Mouse (Mus musculus) hindbrain, embryonic 12.5 days (tissue): ENCODE measurements at regions not wholly inside any gene's neighbourhood (a gene's known extent, or its start where the extent isn't known, plus 50 kb on each side); places are given as distances from the start of the nearest gene placed in this dataset. TPM values are rescaled to one million over a fixed set of nuclear protein-coding genes. Genes with fewer than 3 reads are reported as not detected.

Experiments
- microRNA counts: library from miRNA; unstranded; fragments of <30 nt; microRNA quantifications from one replicate; lab custom pipeline; 2017
- microRNA-seq: library from miRNA; unstranded; fragments of <30 nt; microRNA quantifications from one replicate; pipeline ENCODE4, GENCODE M21; 2017

MicroRNA genes in the stretch of these regions (microRNA counts, 519-probe panel; counts per million panel counts)
- microRNA mmu-miR-1193 (lab: Ali Mortazavi, UCI) (3,759 counts per million, percentile 78 among the panel's probes with 10 or more counts), microRNA mmu-miR-1197 (lab: Ali Mortazavi, UCI) (470 counts per million, percentile 58 among the panel's probes with 10 or more counts), microRNA mmu-miR-134 (lab: Ali Mortazavi, UCI) (3,630 counts per million, percentile 76 among the panel's probes with 10 or more counts), microRNA mmu-miR-154 (lab: Ali Mortazavi, UCI) (3,814 counts per million, percentile 79 among the panel's probes with 10 or more counts), microRNA mmu-miR-299 (lab: Ali Mortazavi, UCI) (470 counts per million, percentile 58 among the panel's probes with 10 or more counts), microRNA mmu-miR-300 (lab: Ali Mortazavi, UCI) (4,588 counts per million, percentile 87 among the panel's probes with 10 or more counts), microRNA mmu-miR-3072 (lab: Ali Mortazavi, UCI) (470 counts per million, percentile 58 among the panel's probes with 10 or more counts), microRNA mmu-miR-323-3p (lab: Ali Mortazavi, UCI) (3,731 counts per million, percentile 78 among the panel's probes with 10 or more counts), microRNA mmu-miR-323-5p (lab: Ali Mortazavi, UCI) (470 counts per million, percentile 58 among the panel's probes with 10 or more counts), microRNA mmu-miR-329 (lab: Ali Mortazavi, UCI) (5,150 counts per million, percentile 93 among the panel's probes with 10 or more counts), microRNA mmu-miR-369-3p (lab: Ali Mortazavi, UCI) (4,938 counts per million, percentile 92 among the panel's probes with 10 or more counts), microRNA mmu-miR-369-5p (lab: Ali Mortazavi, UCI) (3,694 counts per million, percentile 77 among the panel's probes with 10 or more counts), microRNA mmu-miR-376a (lab: Ali Mortazavi, UCI) (4,376 counts per million, percentile 85 among the panel's probes with 10 or more counts), microRNA mmu-miR-376b (lab: Ali Mortazavi, UCI) (4,910 counts per million, percentile 91 among the panel's probes with 10 or more counts), microRNA mmu-miR-376c (lab: Ali Mortazavi, UCI) (4,726 counts per million, percentile 88 among the panel's probes with 10 or more counts), microRNA mmu-miR-377 (lab: Ali Mortazavi, UCI) (3,934 counts per million, percentile 80 among the panel's probes with 10 or more counts), microRNA mmu-miR-379 (lab: Ali Mortazavi, UCI) (2,174 counts per million, percentile 62 among the panel's probes with 10 or more counts), microRNA mmu-miR-380-3p (lab: Ali Mortazavi, UCI) (470 counts per million, percentile 58 among the panel's probes with 10 or more counts), microRNA mmu-miR-380-5p (lab: Ali Mortazavi, UCI) (470 counts per million, percentile 58 among the panel's probes with 10 or more counts), microRNA mmu-miR-381 (lab: Ali Mortazavi, UCI) (4,330 counts per million, percentile 84 among the panel's probes with 10 or more counts), microRNA mmu-miR-382 (lab: Ali Mortazavi, UCI) (5,297 counts per million, percentile 94 among the panel's probes with 10 or more counts), microRNA mmu-miR-409-3p (lab: Ali Mortazavi, UCI) (470 counts per million, percentile 58 among the panel's probes with 10 or more counts), microRNA mmu-miR-409-5p (lab: Ali Mortazavi, UCI) (2,874 counts per million, percentile 68 among the panel's probes with 10 or more counts), microRNA mmu-miR-410 (lab: Ali Mortazavi, UCI) (4,468 counts per million, percentile 86 among the panel's probes with 10 or more counts), microRNA mmu-miR-411 (lab: Ali Mortazavi, UCI) (3,482 counts per million, percentile 74 among the panel's probes with 10 or more counts), microRNA mmu-miR-412 (lab: Ali Mortazavi, UCI) (470 counts per million, percentile 58 among the panel's probes with 10 or more counts), microRNA mmu-miR-453 (lab: Ali Mortazavi, UCI) (470 counts per million, percentile 58 among the panel's probes with 10 or more counts), microRNA mmu-miR-485 (lab: Ali Mortazavi, UCI) (470 counts per million, percentile 58 among the panel's probes with 10 or more counts), microRNA mmu-miR-487b (lab: Ali Mortazavi, UCI) (4,321 counts per million, percentile 84 among the panel's probes with 10 or more counts), microRNA mmu-miR-494 (lab: Ali Mortazavi, UCI) (470 counts per million, percentile 58 among the panel's probes with 10 or more counts), microRNA mmu-miR-495 (lab: Ali Mortazavi, UCI) (4,570 counts per million, percentile 87 among the panel's probes with 10 or more counts), microRNA mmu-miR-496 (lab: Ali Mortazavi, UCI) (470 counts per million, percentile 58 among the panel's probes with 10 or more counts), microRNA mmu-miR-539 (lab: Ali Mortazavi, UCI) (3,851 counts per million, percentile 79 among the panel's probes with 10 or more counts), microRNA mmu-miR-541 (lab: Ali Mortazavi, UCI) (3,234 counts per million, percentile 72 among the panel's probes with 10 or more counts), microRNA mmu-miR-543 (lab: Ali Mortazavi, UCI) (5,307 counts per million, percentile 94 among the panel's probes with 10 or more counts), microRNA mmu-miR-544 (lab: Ali Mortazavi, UCI) (470 counts per million, percentile 58 among the panel's probes with 10 or more counts), microRNA mmu-miR-654-3p (lab: Ali Mortazavi, UCI) (470 counts per million, percentile 58 among the panel's probes with 10 or more counts), microRNA mmu-miR-654-5p (lab: Ali Mortazavi, UCI) (470 counts per million, percentile 58 among the panel's probes with 10 or more counts), microRNA mmu-miR-666-3p (lab: Ali Mortazavi, UCI) (470 counts per million, percentile 58 among the panel's probes with 10 or more counts), microRNA mmu-miR-666-5p (lab: Ali Mortazavi, UCI) (470 counts per million, percentile 58 among the panel's probes with 10 or more counts), microRNA mmu-miR-667 (lab: Ali Mortazavi, UCI) (3,657 counts per million, percentile 77 among the panel's probes with 10 or more counts), microRNA mmu-miR-668 (lab: Ali Mortazavi, UCI) (470 counts per million, percentile 58 among the panel's probes with 10 or more counts), microRNA mmu-miR-679 (lab: Ali Mortazavi, UCI) (470 counts per million, percentile 58 among the panel's probes with 10 or more counts), microRNA mmu-miR-758 (lab: Ali Mortazavi, UCI) (470 counts per million, percentile 58 among the panel's probes with 10 or more counts), microRNA mmu-miR-882 (lab: Ali Mortazavi, UCI) (470 counts per million, percentile 58 among the panel's probes with 10 or more counts)

Small RNAs in the stretch of these regions (microRNA-seq; reads per million reads assigned to microRNA genes)
- gene Gm24321 (not detected), gene Gm25252 (not detected), gene Gm25750 (not detected), gene Gm27379 (not detected), gene Gm44322 (not detected), gene Mir1193 (1,043 reads per million, percentile 75 among the genes with 10 or more reads in this experiment), gene Mir1197 (2.2 reads per million), gene Mir134 (1,702 reads per million, percentile 80 among the genes with 10 or more reads in this experiment), gene Mir154 (1,218 reads per million, percentile 76 among the genes with 10 or more reads in this experiment), gene Mir299a (not detected), gene Mir299b (not detected), gene Mir300 (861 reads per million, percentile 73 among the genes with 10 or more reads in this experiment), gene Mir3072 (52.1 reads per million, percentile 38 among the genes with 10 or more reads in this experiment), gene Mir323 (943 reads per million, percentile 74 among the genes with 10 or more reads in this experiment), gene Mir329 (171 reads per million, percentile 55 among the genes with 10 or more reads in this experiment), gene Mir369 (7,249 reads per million, percentile 92 among the genes with 10 or more reads in this experiment), gene Mir376a (not detected), gene Mir376b (426 reads per million, percentile 64 among the genes with 10 or more reads in this experiment), gene Mir376c (564 reads per million, percentile 68 among the genes with 10 or more reads in this experiment), gene Mir377 (138 reads per million, percentile 51 among the genes with 10 or more reads in this experiment), gene Mir379 (3,132 reads per million, percentile 85 among the genes with 10 or more reads in this experiment), gene Mir380 (not detected), gene Mir381 (2,785 reads per million, percentile 84 among the genes with 10 or more reads in this experiment), gene Mir382 (3,974 reads per million, percentile 88 among the genes with 10 or more reads in this experiment), gene Mir409 (not detected), gene Mir410 (142 reads per million, percentile 51 among the genes with 10 or more reads in this experiment), gene Mir411 (6,238 reads per million, percentile 91 among the genes with 10 or more reads in this experiment), gene Mir412 (115 reads per million, percentile 48 among the genes with 10 or more reads in this experiment), gene Mir453 (not detected), gene Mir485 (393 reads per million, percentile 64 among the genes with 10 or more reads in this experiment), gene Mir487b (13,137 reads per million, percentile 96 among the genes with 10 or more reads in this experiment), gene Mir494 (378 reads per million, percentile 63 among the genes with 10 or more reads in this experiment), gene Mir495 (146 reads per million, percentile 52 among the genes with 10 or more reads in this experiment), gene Mir496a (243 reads per million, percentile 59 among the genes with 10 or more reads in this experiment), gene Mir539 (not detected), gene Mir541 (4,546 reads per million, percentile 89 among the genes with 10 or more reads in this experiment), gene Mir543 (730 reads per million, percentile 71 among the genes with 10 or more reads in this experiment), gene Mir544 (11.1 reads per million, percentile 22 among the genes with 10 or more reads in this experiment), gene Mir654 (not detected), gene Mir666 (90.6 reads per million, percentile 44 among the genes with 10 or more reads in this experiment), gene Mir667 (349 reads per million, percentile 62 among the genes with 10 or more reads in this experiment), gene Mir668 (103 reads per million, percentile 46 among the genes with 10 or more reads in this experiment), gene Mir679 (130 reads per million, percentile 50 among the genes with 10 or more reads in this experiment), gene Mir758 (74.6 reads per million, percentile 41 among the genes with 10 or more reads in this experiment), gene Mir882 (not detected)
